Mouse (Mus musculus) forebrain, embryonic 14.5 days (tissue): Measurements from ENCODE around the gene Tshz2. TPM values are rescaled to one million over a fixed set of nuclear protein-coding genes. Genes with fewer than 3 reads are reported as not detected.
A peak's percentile ranks its signal among the peaks of the same experiment; 100 is the strongest.
"Not testable (repeated sequence)": the region's sequence is repeated elsewhere in the genome, so short reads cannot be mapped to it uniquely, and the experiment has no call there.

Source experiments
- ATAC-seq: fragments of 200-750 bp; cut with Nextera tagmentation; 2 replicates; pipeline ENCODE4 v1.8.0; 2017; ENCODE audit warnings: mild to moderate bottlenecking, moderate library complexity
- DNase-seq: peaks from one replicate; pipeline ENCODE4 v3.0.0-alpha.2; 2015; ENCODE audit warnings: low spot score
- H3K27ac ChIP-seq: fragments of 300-500 bp; sonication (generic); 2 replicates; pipeline ENCODE4 v1.5.1; 2014; ENCODE audit warnings: low read depth, mild to moderate bottlenecking, control low read depth, low read length, moderate library complexity
- H3K27me3 ChIP-seq: fragments of 300-500 bp; sonication (generic); replicated peaks from 2 replicates; pipeline ENCODE4 v1.6.1; 2014; ENCODE audit warnings: low read length, control low read depth, mixed read lengths; ENCODE audit not compliant: control insufficient read depth, insufficient read depth
- H3K36me3 ChIP-seq: fragments of 300-500 bp; sonication (generic); 2 replicates; pipeline ENCODE4 v1.6.1; 2014; ENCODE audit warnings: low read length, control low read depth; ENCODE audit not compliant: control insufficient read depth, insufficient read depth
- H3K4me1 ChIP-seq: fragments of 300-500 bp; sonication (generic); 2 replicates; pipeline ENCODE4 v1.6.1; 2014; ENCODE audit warnings: antibody characterized with exemption, low read length, control low read depth; ENCODE audit not compliant: control insufficient read depth, insufficient read depth
- H3K4me2 ChIP-seq: fragments of 300-500 bp; sonication (generic); 2 replicates; pipeline ENCODE4 v1.6.1; 2014; ENCODE audit warnings: mild to moderate bottlenecking, control low read depth, low read length
- H3K4me3 ChIP-seq: fragments of 300-500 bp; sonication (generic); 2 replicates; pipeline ENCODE4 v1.5.1; 2014; ENCODE audit warnings: low read depth, low read length, control low read depth
- H3K9ac ChIP-seq: fragments of 300-500 bp; sonication (generic); 2 replicates; pipeline ENCODE4 v1.6.1; 2014; ENCODE audit warnings: mild to moderate bottlenecking, low read length, control low read depth, moderate library complexity
- H3K9me3 ChIP-seq: fragments of 300-500 bp; sonication (generic); replicated peaks from 2 replicates; pipeline ENCODE4 v1.6.1; 2016; ENCODE audit warnings: low read length, control low read depth, mixed read lengths; ENCODE audit not compliant: control insufficient read depth
- WGBS: fragments of 180-500 bp; shearing (Covaris S2); extraction: QIAGEN DNeasy Blood & Tissue Kit; methylation state at CpG from one replicate; pipeline ENCODE4 v1.1.7; 2014; 5-methylcytosine and 5-hydroxymethylcytosine counted together
- polyA plus RNA-seq: library from polyadenylated mRNA; unstranded; fragments of >200 nt; fragmentation: Nextera tagmentation; extraction: Ambion mirVana; gene quantifications from 2 replicates; pipeline ENCODE4 v1.2.1, GENCODE M21; 2014

Tshz2 gene
- 3.4 and 5.9 TPM in 2 replicates for polyA plus RNA-seq

GRCm38 (mm10) chr2:169632338-169633151, at the start of gene Tshz2:
TSS of gene Tshz2 (plus strand) at chr2:169633013.
- Histone ChIP-seq H3K4me3 (peak within 1 kb of the TSS; percentile 56), H3K27me3 (no peaks in the 10 kb centered on the region), H3K9me3 (no peaks in the 10 kb centered on the region), H3K9ac (peak within 1 kb of the TSS; percentile 76), H3K4me1 (peaks cover 4% of the 10 kb centered on the region; the same call in 1 of the 2 replicates), H3K27ac (peak within 1 kb of the TSS; percentile 55; the same call in 1 of the 2 replicates), H3K4me2 (peak within 1 kb of the TSS; percentile 99), H3K36me3 (no peaks in the 10 kb centered on the region)
- DNase-seq (peak; percentile 78), ATAC-seq (peak; percentile 77)
- WGBS: under 1% methylated on average over 21 of the region's 22 CpGs

- Histone ChIP-seq H3K4me1 (peaks cover 3% of the 10 kb centered on the region; the same call in 1 of the 2 replicates), H3K27me3 (no peaks in the 10 kb centered on the region), H3K4me3 (no peak overlapping the region), H3K9me3 (no peaks in the 10 kb centered on the region), H3K27ac (no peak overlapping the region), H3K9ac (no peak overlapping the region), H3K4me2 (no peak overlapping the region), H3K36me3 (no peaks in the 10 kb centered on the region)
- ATAC-seq: no peak
- DNase-seq: no peak
- WGBS: 82% methylated on average over 3 of the region's 3 CpGs
Measured at GRCm38 (mm10) chr2:169583476-169583875, 49.3 kb upstream of the Tshz2 start.

- Histone ChIP-seq H3K9ac (no peak overlapping the region), H3K4me3 (no peak overlapping the region), H3K36me3 (no peaks in the 10 kb centered on the region), H3K27ac (no peak overlapping the region), H3K9me3 (no peaks in the 10 kb centered on the region), H3K4me2 (0 out of 2 replicates have a peak overlapping the region, but pooled peaks have one; percentile 3), H3K27me3 (no peaks in the 10 kb centered on the region), H3K4me1 (peaks cover 3% of the 10 kb centered on the region; the same call in 1 of the 2 replicates)
- WGBS: 40% methylated on average over 15 of the region's 15 CpGs
- ATAC-seq (no peak), DNase-seq (peak; percentile 33)
Measured at GRCm38 (mm10) chr2:169584745-169585456, 47.9 kb upstream of the Tshz2 start.

- ATAC-seq: no peak
- H3K27ac ChIP-seq: no peak overlapping the region
- no peak overlapping the region for H3K4me3 ChIP-seq
- no peaks in the 10 kb centered on the region for H3K36me3 ChIP-seq
- no peak overlapping the region for H3K4me2 ChIP-seq
- H3K4me1 ChIP-seq: peaks cover 3% of the 10 kb centered on the region; the same call in 1 of the 2 replicates
- no peak for DNase-seq
- no peak overlapping the region for H3K9ac ChIP-seq
- no peaks in the 10 kb centered on the region for H3K27me3 ChIP-seq
- H3K9me3 ChIP-seq: no peaks in the 10 kb centered on the region
- 77% methylated on average over 12 of the region's 12 CpGs for WGBS
Measured at GRCm38 (mm10) chr2:169585631-169586285, 47.1 kb upstream of the Tshz2 start.

- 88% methylated on average over 3 of the region's 3 CpGs for WGBS
- Histone ChIP-seq H3K9me3 (no peaks in the 10 kb centered on the region), H3K4me1 (peaks cover 3% of the 10 kb centered on the region; the same call in 1 of the 2 replicates), H3K9ac (no peak overlapping the region), H3K27ac (no peak overlapping the region), H3K4me3 (no peak overlapping the region), H3K27me3 (no peaks in the 10 kb centered on the region), H3K4me2 (no peak overlapping the region), H3K36me3 (no peaks in the 10 kb centered on the region)
- ATAC-seq (no peak), DNase-seq (no peak)
Measured at GRCm38 (mm10) chr2:169586688-169587087, 46.1 kb upstream of the Tshz2 start.

GRCm38 (mm10) chr2:169587645-169588044, 45.2 kb upstream of the Tshz2 start, which contains the start of gene Gm11011:
TSS of gene Gm11011 (minus strand) at chr2:169587745.
- H3K4me2 ChIP-seq, DNase-seq, H3K9me3 ChIP-seq, ATAC-seq, H3K27ac ChIP-seq, H3K9ac ChIP-seq, H3K36me3 ChIP-seq, H3K27me3 ChIP-seq, H3K4me3 ChIP-seq, H3K4me1 ChIP-seq: not testable (repeated sequence)

- peaks cover 3% of the 10 kb centered on the region; the same call in 1 of the 2 replicates for H3K4me1 ChIP-seq
- H3K9ac ChIP-seq: no peak overlapping the region
- H3K4me2 ChIP-seq: no peak overlapping the region
- H3K4me3 ChIP-seq: no peak overlapping the region
- no peaks in the 10 kb centered on the region for H3K36me3 ChIP-seq
- 89% methylated on average over 10 of the region's 10 CpGs for WGBS
- ATAC-seq (no peak), DNase-seq (no peak)
- no peaks in the 10 kb centered on the region for H3K9me3 ChIP-seq
- no peak overlapping the region for H3K27ac ChIP-seq
- H3K27me3 ChIP-seq: no peaks in the 10 kb centered on the region
Measured at GRCm38 (mm10) chr2:169589697-169590096, 43.1 kb upstream of the Tshz2 start.

- WGBS: 88% methylated on average over 8 of the region's 8 CpGs
- no peak overlapping the region for H3K9ac ChIP-seq
- ATAC-seq (no peak), DNase-seq (no peak)
- H3K4me3 ChIP-seq: no peak overlapping the region
- H3K4me2 ChIP-seq: no peak overlapping the region
- peaks cover under 1% of the 10 kb centered on the region; the same call in 1 of the 2 replicates for H3K4me1 ChIP-seq
- H3K9me3 ChIP-seq: no peaks in the 10 kb centered on the region
- no peaks in the 10 kb centered on the region for H3K27me3 ChIP-seq
- no peaks in the 10 kb centered on the region for H3K36me3 ChIP-seq
- H3K27ac ChIP-seq: no peak overlapping the region
Measured at GRCm38 (mm10) chr2:169590412-169590811, 42.4 kb upstream of the Tshz2 start.
